Mouse (Mus musculus) liver, embryonic 16.5 days (tissue): ENCODE measurements around the gene Ndel1. TPM values are rescaled to one million over a fixed set of nuclear protein-coding genes. Genes with fewer than 3 reads are reported as not detected.
A peak's percentile ranks its signal among the peaks of the same experiment; 100 is the strongest.

Source experiments
- ATAC-seq: fragments of 200-750 bp; cut with Nextera tagmentation; 2 replicates; pipeline ENCODE4 v1.8.0; 2017; ENCODE audit warnings: low read depth, mild to moderate bottlenecking, moderate number of reproducible peaks, moderate library complexity
- H3K27ac ChIP-seq: fragments of 300-500 bp; sonication (generic); 2 replicates; pipeline ENCODE4 v1.5.1; 2014; ENCODE audit warnings: mild to moderate bottlenecking, low read length
- H3K27me3 ChIP-seq: fragments of 300-500 bp; sonication (generic); 2 replicates; pipeline ENCODE4 v1.6.1; 2014; ENCODE audit warnings: low read depth, low read length, mixed read lengths; ENCODE audit not compliant: control insufficient read depth, insufficient read depth
- H3K36me3 ChIP-seq: fragments of 300-500 bp; sonication (generic); 2 replicates; pipeline ENCODE4 v1.6.1; 2014; ENCODE audit warnings: mild to moderate bottlenecking; ENCODE audit not compliant: control insufficient read depth, insufficient read depth
- H3K4me1 ChIP-seq: fragments of 300-500 bp; sonication (generic); 2 replicates; pipeline ENCODE4 v1.6.1; 2014; ENCODE audit warnings: low read depth, low read length, mixed read lengths; ENCODE audit not compliant: control insufficient read depth
- H3K4me2 ChIP-seq: fragments of 300-500 bp; sonication (generic); 2 replicates; pipeline ENCODE4 v1.6.1; 2014; ENCODE audit warnings: low read depth, low read length, mixed read lengths
- H3K4me3 ChIP-seq: fragments of 300-500 bp; sonication (generic); 2 replicates; pipeline ENCODE4 v1.5.1; 2014; ENCODE audit warnings: low read depth, mild to moderate bottlenecking, low read length
- H3K9ac ChIP-seq: fragments of 300-500 bp; sonication (generic); 2 replicates; pipeline ENCODE4 v1.6.1; 2014; ENCODE audit warnings: low read depth, low read length
- H3K9me3 ChIP-seq: fragments of 300-500 bp; sonication (generic); replicated peaks from 2 replicates; pipeline ENCODE4 v1.6.1; 2016; ENCODE audit warnings: low read length; ENCODE audit not compliant: control insufficient read depth
- WGBS: fragments of 180-500 bp; shearing (Covaris S2); extraction: QIAGEN DNeasy Blood & Tissue Kit; methylation state at CpG from one replicate; pipeline ENCODE4 v1.1.7; 2014; ENCODE audit not compliant: insufficient replicate concordance; 5-methylcytosine and 5-hydroxymethylcytosine counted together
- polyA plus RNA-seq: library from polyadenylated mRNA; unstranded; fragments of >200 nt; fragmentation: Nextera tagmentation; extraction: Ambion mirVana; gene quantifications from 2 replicates; pipeline ENCODE4 v1.2.1, GENCODE M21; 2015

The Ndel1 gene
- polyA plus RNA-seq, 1 experiment from 2014 or later: 38.6 TPM

DNA sequence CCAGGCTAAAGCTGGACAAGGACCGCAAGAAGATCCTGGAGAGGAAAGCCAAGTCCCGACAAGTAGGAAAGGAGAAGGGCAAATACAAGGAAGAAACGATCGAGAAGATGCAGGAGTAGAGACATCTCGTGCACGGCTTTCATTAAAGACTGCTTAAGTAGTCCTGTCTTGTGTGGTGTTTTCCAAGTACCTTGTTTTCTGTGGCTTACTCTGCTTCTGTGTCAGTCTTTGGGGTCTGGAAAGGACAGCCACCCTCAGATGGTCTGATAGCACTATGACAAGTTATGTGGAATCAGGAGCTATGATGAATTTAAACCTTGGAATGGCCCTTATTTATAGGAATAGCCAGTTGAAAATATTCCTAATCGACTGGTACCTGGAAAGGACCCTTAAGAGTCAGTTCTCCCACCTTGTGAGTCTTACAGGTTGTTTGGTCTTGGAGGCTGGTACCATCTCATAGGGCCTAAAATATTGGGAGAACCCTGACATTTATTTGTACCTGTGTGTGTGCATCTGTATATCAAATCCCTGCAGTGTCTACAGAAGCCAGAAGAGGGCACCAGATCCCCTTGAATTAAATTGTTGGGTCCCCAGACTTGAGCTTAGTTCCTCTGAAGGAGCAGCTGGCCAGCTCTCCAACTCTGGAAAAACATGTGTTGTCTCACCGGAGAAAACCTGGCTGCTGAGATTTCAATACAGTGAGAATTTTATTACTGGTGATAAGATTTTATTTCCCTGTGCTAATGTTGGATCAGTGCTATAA lies 32.9 kb upstream of the Ndel1 start:
- 78% methylated on average over 8 of the region's 8 CpGs for WGBS

DNA sequence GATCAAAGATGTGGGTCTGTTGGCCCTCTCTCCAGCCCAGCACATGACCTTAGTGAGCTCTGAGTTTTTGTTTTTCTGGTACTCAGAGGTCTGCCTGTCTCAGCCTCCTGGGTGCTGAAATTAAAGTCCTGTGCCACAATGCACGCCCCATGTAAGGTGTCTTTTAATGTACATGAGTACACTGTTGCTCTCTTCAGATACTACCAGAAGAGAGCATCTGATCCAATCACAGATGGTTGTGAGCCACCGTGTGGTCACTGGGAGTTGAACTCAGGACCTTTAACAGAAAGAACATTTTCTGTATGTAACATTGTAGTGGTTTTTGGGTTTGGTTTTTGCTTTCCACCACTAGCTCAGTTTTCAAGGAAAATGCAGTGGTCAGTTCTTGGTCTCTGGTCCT lies 32.1 kb upstream of the Ndel1 start:
- no peak overlapping the region for H3K4me2 ChIP-seq
- H3K9me3 ChIP-seq: no peaks in the 10 kb centered on the region
- H3K4me1 ChIP-seq: peaks cover 26% of the 10 kb centered on the region
- H3K27me3 ChIP-seq: no peaks in the 10 kb centered on the region
- WGBS: 66% methylated on average over 2 of the region's 2 CpGs
- H3K27ac ChIP-seq: no peak overlapping the region
- no peak overlapping the region for H3K4me3 ChIP-seq
- no peak overlapping the region for H3K9ac ChIP-seq
- no peak for ATAC-seq
- peaks cover 35% of the 10 kb centered on the region for H3K36me3 ChIP-seq

More for the DNA sequence above, 32.9 kb upstream of the Ndel1 start:
- Histone ChIP-seq H3K9ac (no peak overlapping the region), H3K4me2 (no peak overlapping the region), H3K4me3 (no peak overlapping the region), H3K27ac (no peak overlapping the region), H3K4me1 (peaks cover 18% of the 10 kb centered on the region), H3K27me3 (no peaks in the 10 kb centered on the region), H3K9me3 (no peaks in the 10 kb centered on the region), H3K36me3 (peaks cover 35% of the 10 kb centered on the region)
- ATAC-seq: no peak

DNA sequence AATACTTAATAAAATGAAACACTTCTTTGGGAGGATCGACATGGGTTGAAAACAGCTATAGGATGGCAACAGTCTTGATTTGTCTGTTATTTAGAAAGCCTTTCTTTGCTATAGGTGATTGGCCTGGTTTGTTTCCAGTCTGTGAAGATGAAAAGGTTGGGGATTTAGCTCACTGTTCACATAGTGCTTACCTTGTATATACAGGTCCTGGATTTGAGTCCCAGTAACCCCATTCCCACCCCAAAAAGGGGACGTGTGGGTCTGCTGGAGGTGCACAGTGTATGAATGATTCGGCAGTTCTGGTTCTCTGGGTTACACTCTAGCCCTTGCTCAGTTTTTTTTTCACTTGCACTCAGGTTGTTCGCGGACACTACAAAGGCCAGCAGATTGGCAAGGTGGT lies 31.2 kb upstream of the Ndel1 start:
- no peaks in the 10 kb centered on the region for H3K27me3 ChIP-seq
- no peak overlapping the region for H3K27ac ChIP-seq

DNA sequence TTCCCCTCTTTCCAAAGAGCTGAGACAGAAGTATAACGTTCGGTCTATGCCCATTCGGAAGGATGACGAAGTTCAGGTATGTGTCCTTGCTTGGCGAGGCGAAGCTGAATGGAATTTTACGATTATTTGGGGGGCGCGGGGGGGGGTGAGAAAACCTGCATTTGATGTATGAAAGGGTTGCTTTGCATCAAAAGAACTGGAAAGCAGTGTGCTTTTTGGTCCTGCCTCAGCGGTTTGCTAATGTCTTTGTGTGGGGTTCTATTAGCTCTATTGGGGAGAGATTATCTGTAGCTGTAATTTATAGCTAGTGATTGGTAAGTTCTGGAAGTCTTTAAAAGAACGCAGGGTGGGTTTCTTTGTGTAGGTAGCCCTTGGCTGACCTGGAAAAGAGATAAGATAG lies 30.7 kb upstream of the Ndel1 start:
- no peak overlapping the region for H3K27ac ChIP-seq
- WGBS: under 1% methylated on average over 11 of the region's 11 CpGs
- peaks cover 38% of the 10 kb centered on the region for H3K4me1 ChIP-seq
- no peaks in the 10 kb centered on the region for H3K9me3 ChIP-seq
- peak overlapping the region; percentile 72 for H3K4me2 ChIP-seq
- no peaks in the 10 kb centered on the region for H3K27me3 ChIP-seq
- ATAC-seq: no peak
- H3K4me3 ChIP-seq: peak overlapping the region; percentile 82
- H3K36me3 ChIP-seq: peaks cover 35% of the 10 kb centered on the region
- peak overlapping the region; percentile 84 for H3K9ac ChIP-seq

More for the DNA sequence above, 31.2 kb upstream of the Ndel1 start:
- Histone ChIP-seq H3K4me1 (peaks cover 34% of the 10 kb centered on the region), H3K9ac (peak overlapping the region; percentile 84; the same call in 1 of the 2 replicates), H3K36me3 (peaks cover 35% of the 10 kb centered on the region), H3K4me3 (peak overlapping the region; percentile 82), H3K4me2 (peak overlapping the region; percentile 72), H3K9me3 (no peaks in the 10 kb centered on the region)
- ATAC-seq: no peak
- 55% methylated on average over 5 of the region's 5 CpGs for WGBS

DNA sequence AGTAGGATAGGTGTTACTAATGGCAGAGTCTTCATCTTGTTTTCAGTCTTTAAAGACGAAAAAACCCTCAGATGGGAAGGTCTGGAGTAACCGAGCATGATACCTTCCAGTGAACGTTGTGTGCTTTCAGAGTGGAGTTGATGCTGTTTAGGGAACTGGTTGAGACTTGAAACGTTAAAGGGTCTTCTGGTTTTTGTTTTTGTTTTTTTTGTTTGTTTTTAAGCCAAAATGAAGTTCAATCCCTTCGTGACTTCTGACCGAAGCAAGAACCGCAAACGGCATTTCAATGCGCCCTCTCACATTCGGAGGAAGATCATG lies 30.3 kb upstream of the Ndel1 start:
- ATAC-seq: no peak
- Histone ChIP-seq H3K9ac (peak overlapping the region; percentile 84), H3K4me3 (peak overlapping the region; percentile 82), H3K36me3 (peaks cover 35% of the 10 kb centered on the region), H3K9me3 (no peaks in the 10 kb centered on the region), H3K4me2 (peak overlapping the region; percentile 72), H3K27me3 (no peaks in the 10 kb centered on the region), H3K27ac (no peak overlapping the region; the same call in 1 of the 2 replicates), H3K4me1 (peaks cover 40% of the 10 kb centered on the region)
- WGBS: 0% methylated on average over 10 of the region's 10 CpGs

DNA sequence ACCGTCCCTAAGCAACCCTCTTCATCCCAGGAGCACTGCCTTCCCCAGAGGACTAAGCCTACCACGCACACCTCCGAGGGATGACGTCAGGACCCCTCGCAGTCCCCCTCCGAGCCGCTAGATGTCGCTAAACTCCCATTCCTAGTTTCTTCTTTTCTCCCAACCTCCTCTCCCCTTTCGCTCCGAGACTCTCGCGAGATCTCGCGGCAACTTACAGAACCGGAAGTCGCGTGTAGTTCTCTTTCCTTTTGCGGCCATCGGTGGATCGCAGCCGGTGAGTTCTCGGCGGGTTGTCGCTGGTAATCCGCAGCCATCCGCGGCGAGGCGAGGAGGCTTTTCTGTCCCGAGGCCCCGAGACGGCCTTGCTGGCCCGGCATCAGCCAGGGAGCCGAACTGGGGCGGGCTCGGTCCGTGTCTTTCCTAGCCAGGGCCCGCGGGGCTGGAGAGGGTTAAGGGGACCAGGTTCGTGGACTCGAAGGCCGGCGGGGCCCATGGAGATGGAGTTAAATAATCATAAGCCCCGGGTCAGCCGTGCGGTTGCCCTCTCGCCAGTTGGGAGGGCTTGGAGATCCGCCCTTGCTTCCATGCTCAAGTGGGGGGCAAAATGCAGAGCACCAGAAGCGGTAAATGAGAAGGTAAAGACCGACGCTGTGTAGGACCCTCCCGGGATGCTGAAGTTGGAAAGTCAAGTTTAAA lies 29.8 kb upstream of the Ndel1 start, which contains the start of gene Rpl26:
Gene Rpl26 (plus strand): TSS at position 233 of the 696 bp plus-strand sequence.
- Histone ChIP-seq H3K27ac (peak within 1 kb of the TSS; percentile 51), H3K4me1 (peaks cover 44% of the 10 kb centered on the region), H3K9ac (peak within 1 kb of the TSS; percentile 84), H3K4me2 (peak within 1 kb of the TSS; percentile 75), H3K27me3 (no peaks in the 10 kb centered on the region), H3K36me3 (peaks cover 35% of the 10 kb centered on the region), H3K4me3 (peak within 1 kb of the TSS; percentile 82), H3K9me3 (no peaks in the 10 kb centered on the region)
- WGBS: under 1% methylated on average over 52 of the region's 52 CpGs
- ATAC-seq: peak; percentile 77

DNA sequence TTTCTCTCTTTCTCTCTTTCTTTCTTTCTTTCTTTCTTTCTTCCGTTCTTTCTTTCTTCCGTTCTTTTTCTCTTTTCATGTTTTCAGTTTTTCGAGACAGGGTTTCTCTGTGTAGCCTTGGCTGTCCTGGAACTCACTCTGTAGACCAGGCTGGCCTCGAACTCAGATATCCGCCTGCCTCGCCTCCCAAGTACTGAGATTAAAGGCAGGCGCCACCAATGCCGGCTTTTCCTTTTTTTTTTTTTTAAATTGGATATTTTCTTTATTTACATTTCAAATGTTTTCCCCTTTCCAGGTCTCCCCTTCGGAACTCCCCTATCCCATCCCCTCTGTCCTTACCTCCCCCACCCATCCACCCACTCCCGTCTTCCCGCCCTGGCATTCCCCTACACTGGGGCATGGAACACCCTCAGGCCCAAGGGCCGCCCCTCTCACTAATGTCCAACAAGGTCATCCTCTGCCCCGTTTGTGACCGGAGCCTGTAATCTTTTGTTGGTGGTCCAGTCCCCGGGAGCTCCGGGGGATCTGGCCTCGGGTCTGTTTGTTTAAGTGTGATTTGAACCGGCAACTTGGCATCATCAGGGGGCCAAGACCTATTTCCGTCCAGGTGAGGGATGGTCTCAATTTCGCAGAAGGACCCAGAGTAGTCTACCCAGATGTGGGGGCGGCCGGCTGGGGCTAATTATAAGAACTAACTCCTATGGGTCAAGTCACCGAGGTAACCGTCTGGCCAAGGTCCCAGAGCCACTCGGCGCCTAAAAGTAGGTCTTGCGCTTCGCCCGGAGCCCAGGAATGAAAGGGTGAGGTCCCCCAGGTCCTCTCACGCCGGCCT lies 29.1 kb upstream of the Ndel1 start:
- H3K36me3 ChIP-seq: peaks cover 30% of the 10 kb centered on the region
- no peaks in the 10 kb centered on the region for H3K9me3 ChIP-seq
- peak overlapping the region; percentile 82 for H3K4me3 ChIP-seq
- ATAC-seq: no peak
- H3K27ac ChIP-seq: no peak overlapping the region
- peak overlapping the region; percentile 68 for H3K9ac ChIP-seq
- peak overlapping the region; percentile 75 for H3K4me2 ChIP-seq
- 29% methylated on average over 31 of the region's 31 CpGs for WGBS
- H3K4me1 ChIP-seq: peaks cover 49% of the 10 kb centered on the region
- no peaks in the 10 kb centered on the region for H3K27me3 ChIP-seq

DNA sequence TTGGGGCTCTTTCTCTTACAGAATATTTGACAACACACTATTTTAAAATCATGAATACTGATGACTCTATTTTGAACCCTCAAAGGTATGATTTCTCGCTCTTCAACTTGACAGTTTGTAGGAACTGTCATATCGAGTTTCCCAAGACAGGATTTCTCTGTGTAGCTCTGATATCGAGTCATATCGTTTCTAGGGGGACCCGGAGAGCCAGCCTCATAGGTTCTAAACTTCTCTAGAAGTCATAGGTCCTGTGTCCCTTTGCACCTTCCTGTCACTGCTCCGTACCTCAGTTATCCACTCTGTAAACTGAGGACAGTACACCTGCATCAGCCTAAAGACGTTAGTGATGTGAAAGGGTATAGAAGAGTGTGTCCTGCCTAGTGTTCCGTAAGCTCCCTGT lies 28.2 kb upstream of the Ndel1 start:
- H3K4me2 ChIP-seq: no peak overlapping the region
- H3K4me3 ChIP-seq: no peak overlapping the region
- H3K27me3 ChIP-seq: no peaks in the 10 kb centered on the region
- peaks cover 21% of the 10 kb centered on the region for H3K36me3 ChIP-seq
- no peak for ATAC-seq
- peaks cover 49% of the 10 kb centered on the region for H3K4me1 ChIP-seq
- 0 out of 2 replicates have a peak overlapping the region, but pooled peaks have one; percentile 4 for H3K27ac ChIP-seq
- H3K9ac ChIP-seq: no peak overlapping the region
- WGBS: 61% methylated on average over 8 of the region's 8 CpGs
- no peaks in the 10 kb centered on the region for H3K9me3 ChIP-seq
